In genomic region chr3:88285565-88285895, GRCm38 (mm10) we compare ENCODE assay signal across 12 mouse cellular contexts. TPM values are rescaled to one million over a fixed set of nuclear protein-coding genes. Genes with fewer than 3 reads are reported as not detected.
DNase-seq lines count a peak whose midpoint lies in the region; TF ChIP-seq lines count a peak whose summit lies in the region.
"Not testable (repeated sequence)": the region's sequence is repeated elsewhere in the genome, so short reads cannot be mapped to it uniquely, and the experiment has no call there.
"Had no signal": no experiment of that assay in that cellular context is flagged by ENCODE, and none has a peak within 500 bp of the region (broad histone marks: within the 10 kb centered on the region; RNA-seq: fewer than 3 reads in every experiment).

No protein-coding gene starts in this region.

- TF ChIP-seq POLR2A in ES-Bruce4 (IDR thresholded peaks at IDR 0.05; ENCODE audit: insufficient read depth, low read length); MEL (IDR thresholded peaks at IDR 0.05; ENCODE audit: control insufficient read depth in 1 of 2, insufficient read depth in 1 of 2, low read depth in 1 of 2, low read length in 2 of 2, poor library complexity in 1 of 2): not testable (repeated sequence)

- H3K9me3 ChIP-seq in ES-Bruce4 (replicated peaks; ENCODE audit: control insufficient read depth, insufficient read depth, low read length, poor library complexity, severe bottlenecking); ES-E14 (ENCODE audit: control insufficient read depth, insufficient read depth, low read depth, low read length); MEL (replicated peaks; ENCODE audit: insufficient read depth, low read length): not testable (repeated sequence)

- not testable (repeated sequence) for TF ChIP-seq CTCF in ES-Bruce4 (IDR thresholded peaks at IDR 0.05; ENCODE audit: low read depth, low read length); MEL (IDR thresholded peaks at IDR 0.05 in 2 of 3, conservative IDR thresholded peaks at IDR 0.05 in 1 of 3; ENCODE audit: control insufficient read depth in 1 of 3, insufficient read depth in 1 of 3, low read depth in 2 of 3, low read length in 3 of 3, poor library complexity in 1 of 3, severe bottlenecking in 1 of 3)

- not testable (repeated sequence) for TF ChIP-seq EP300 in ES-Bruce4 (IDR thresholded peaks at IDR 0.05; ENCODE audit: insufficient read depth, low read depth, low read length); MEL (IDR thresholded peaks at IDR 0.05; ENCODE audit: low read depth in 1 of 2, low read length in 2 of 2)

- not testable (repeated sequence) for H3K27me3 ChIP-seq in ES-Bruce4 (ENCODE audit: control insufficient read depth, insufficient read depth, low read length, poor library complexity, severe bottlenecking); MEL (ENCODE audit: control insufficient read depth in 1 of 2, insufficient read depth in 2 of 2, low read length in 2 of 2)

- H3K36me3 ChIP-seq in ES-Bruce4 (ENCODE audit: control insufficient read depth, insufficient read depth, low read length, poor library complexity, severe bottlenecking); ES-E14 (ENCODE audit: control insufficient read depth, insufficient read depth, low read length, poor library complexity, severe bottlenecking); MEL (ENCODE audit: control insufficient read depth in 1 of 2, insufficient read depth in 2 of 2, low read length in 2 of 2): not testable (repeated sequence)

- H3K79me2 ChIP-seq in MEL (ENCODE audit: control insufficient read depth, insufficient read depth, low read length, poor library complexity): not testable (repeated sequence)

- H3K27ac ChIP-seq in ES-Bruce4 (ENCODE audit: insufficient read depth, low read length): peak overlapping the region; percentile 87
- not testable (repeated sequence) for H3K27ac ChIP-seq in ES-E14 (ENCODE audit: insufficient read depth, low read depth, low read length, poor library complexity, severe bottlenecking); MEL (ENCODE audit: control insufficient read depth, low read depth, low read length)

- H3K4me1 ChIP-seq in ES-Bruce4 (ENCODE audit: control insufficient read depth, insufficient read depth, low read length) (peaks cover 17% of the 10 kb centered on the region), ES-E14 (ENCODE audit: control insufficient read depth in 2 of 2, insufficient read depth in 2 of 2, low read length in 2 of 2, poor library complexity in 1 of 2) (peaks cover 9 to 13% of the 10 kb centered on the region in 2 experiments)
- H3K4me1 ChIP-seq in MEL (ENCODE audit: control insufficient read depth in 1 of 2, insufficient read depth in 2 of 2, low read length in 2 of 2): not testable (repeated sequence)

- not testable (repeated sequence) for DNase-seq in ES-E14 (ENCODE audit: low read depth, low spot score); MEL (ENCODE audit: low read depth, low spot score)

- in situ Hi-C loops in ES-E14 (cut with MboI; ENCODE audit: low sequenced_read_pairs in 2 of 2, unreplicated experiment in 2 of 2): not testable (repeated sequence)

- not testable (repeated sequence) for H3K4me3 ChIP-seq in ES-Bruce4 (ENCODE audit: low read depth, low read length); ES-E14 (ENCODE audit: insufficient read depth in 1 of 2, low read depth in 1 of 2, low read length in 2 of 2, poor library complexity in 1 of 2, severe bottlenecking in 1 of 2); MEL (ENCODE audit: control insufficient read depth in 1 of 2, insufficient read depth in 1 of 2, low read depth in 2 of 2, low read length in 2 of 2)

- peak overlapping the region; percentile 7; the same call in 1 of the 2 replicates for H3K9ac ChIP-seq in ES-Bruce4 (ENCODE audit: low read depth, poor library complexity, severe bottlenecking)
- not testable (repeated sequence) for H3K9ac ChIP-seq in ES-E14 (ENCODE audit: insufficient read depth, low read depth, low read length, poor library complexity, severe bottlenecking); MEL (ENCODE audit: control insufficient read depth, low read depth, low read length, poor library complexity, severe bottlenecking)

- not testable (repeated sequence) for TF ChIP-seq RAD21 in MEL (IDR thresholded peaks at IDR 0.05; ENCODE audit: low read depth, low read length)

TF ChIP-seq in ES-E14, 5 proteins besides CTCF, POLR2A, EP300 and RAD21:
- peak; percentile 87 for TF ChIP-seq ZNF384 (IDR thresholded peaks at IDR 0.05; ENCODE audit: low read depth, low read length)

TF ChIP-seq in MEL, 35 proteins besides CTCF, POLR2A, EP300 and RAD21:
- TF ChIP-seq ZNF384 (IDR thresholded peaks at IDR 0.05; ENCODE audit: low read depth, low read length): peak; percentile 75
TF ChIP-seq in MEL: peak in this region for 1; not testable (repeated sequence) for 34.

RNA-seq across cellular contexts. Expression of gene Gm38392, which starts 1.5 kb away (rescaled TPM):
- 0.72 and 3.6 TPM in 2 replicates for polyA plus RNA-seq in ES-Bruce4 (2011; ENCODE audit: insufficient read depth, insufficient read length, low read depth, missing spikeins)
- 2.4 and 2.9 TPM in 2 replicates for total RNA-seq in ES-E14 (2012; rRNA removed)
- total RNA-seq in MEL (2012; rRNA removed): 0.39 and 0.69 TPM in 2 replicates
- polyA plus RNA-seq in MEL (2012; ENCODE audit: insufficient read depth in 1 of 2, insufficient read length in 2 of 2, low read depth in 1 of 2, low replicate concordance in 2 of 2, missing spikeins in 1 of 2): under 1 TPM in 1 of 2 experiments, not detected in 1; 0.84 TPM
- total RNA-seq: CH12.LX, G1E had no signal
- polyA plus RNA-seq: activated CD4-positive, CD25-positive, alpha-beta regulatory T cell, adult 4 months; adrenal gland, adult 2 months; brain, embryonic 14.5 days; C2C12; CD4-positive, CD25-positive, alpha-beta regulatory T cell, adult 4 months; cerebellum, adult 2 months; G1E had no signal

RNA-seq across cellular contexts. Expression of gene Tsacc, which starts 11.3 kb away (rescaled TPM):
- polyA plus RNA-seq in ES-Bruce4 (2011; ENCODE audit: insufficient read depth, insufficient read length, low read depth, missing spikeins) (15.5 and 19.8 TPM in 2 replicates), MEL (2012; ENCODE audit: insufficient read depth in 1 of 2, insufficient read length in 2 of 2, low read depth in 1 of 2, low replicate concordance in 2 of 2, missing spikeins in 1 of 2) (10 to 100 TPM in 1 of 2 experiments, not detected in 1; 41.1 TPM)
- total RNA-seq in ES-E14 (2012; rRNA removed) (8.4 and 16.7 TPM in 2 replicates), MEL (2012; rRNA removed) (26.7 and 34.1 TPM in 2 replicates)

RNA-seq across cellular contexts. Expression of gene Cct3, which starts 11.4 kb away (rescaled TPM):
- polyA plus RNA-seq in ES-Bruce4 (2011; ENCODE audit: insufficient read depth, insufficient read length, low read depth, missing spikeins) (584 and 609 TPM in 2 replicates), MEL (2012; ENCODE audit: insufficient read depth in 1 of 2, insufficient read length in 2 of 2, low read depth in 1 of 2, low replicate concordance in 2 of 2, missing spikeins in 1 of 2) (1,000 to 10,000 TPM in 1 of 2 experiments, 100 to 1,000 TPM in 1; 777 to 1,271 TPM)
- total RNA-seq in ES-E14 (2012; rRNA removed) (793 and 920 TPM in 2 replicates), MEL (2012; rRNA removed) (1,548 and 1,549 TPM in 2 replicates)

RNA-seq across cellular contexts. Expression of gene Rhbg, which starts 31.0 kb away (rescaled TPM):
- polyA plus RNA-seq in ES-Bruce4 (2011; ENCODE audit: insufficient read depth, insufficient read length, low read depth, missing spikeins) (0.82 TPM in 1 of 2 replicates, not detected in the other), MEL (2012; ENCODE audit: insufficient read depth in 1 of 2, insufficient read length in 2 of 2, low read depth in 1 of 2, low replicate concordance in 2 of 2, missing spikeins in 1 of 2) (not detected)
- total RNA-seq in ES-E14 (2012; rRNA removed) (3.4 and 4.6 TPM in 2 replicates), MEL (2012; rRNA removed) (not detected in 2 replicates)
- total RNA-seq: G1E had no signal
- polyA plus RNA-seq: activated CD4-positive, CD25-positive, alpha-beta regulatory T cell, adult 4 months; C2C12; CD4-positive, CD25-positive, alpha-beta regulatory T cell, adult 4 months; G1E; Patski had no signal

RNA-seq across cellular contexts. Expression of gene Glmp, which starts 39.3 kb away (rescaled TPM):
- polyA plus RNA-seq in ES-Bruce4 (2011; ENCODE audit: insufficient read depth, insufficient read length, low read depth, missing spikeins): 89.0 and 93.3 TPM in 2 replicates
- total RNA-seq in ES-E14 (2012; rRNA removed): 147 and 226 TPM in 2 replicates
- 47.6 and 48.3 TPM in 2 replicates for total RNA-seq in MEL (2012; rRNA removed)
- polyA plus RNA-seq in MEL (2012; ENCODE audit: insufficient read depth in 1 of 2, insufficient read length in 2 of 2, low read depth in 1 of 2, low replicate concordance in 2 of 2, missing spikeins in 1 of 2): 100 to 1,000 TPM in 1 of 2 experiments, not detected in 1; 181 TPM
